8 mouse cellular contexts compared by ENCODE assay signal in genomic region chr9:99139194-99140023, GRCm38 (mm10). TPM values are rescaled to one million over a fixed set of nuclear protein-coding genes. Genes with fewer than 3 reads are reported as not detected.
A peak's percentile ranks its signal among the peaks of the same experiment; 100 is the strongest.
DNase-seq lines count a peak whose midpoint lies in the region; ATAC-seq and TF ChIP-seq lines count a peak whose summit lies in the region.

No protein-coding gene starts in this region.

- TF ChIP-seq POLR2A in cerebellum, adult 2 months (IDR thresholded peaks at IDR 0.05; ENCODE audit: borderline replicate concordance, insufficient read depth, low read length): no peak

- no peak for TF ChIP-seq CTCF in cerebellum, adult 2 months (IDR thresholded peaks at IDR 0.05; ENCODE audit: borderline replicate concordance, insufficient read depth, low read depth, low read length)

- H3K4me3 ChIP-seq in cerebellum, adult 2 months (replicated peaks; ENCODE audit: insufficient read depth, low read depth, low read length): peak overlapping the region; percentile 98
- H3K4me3 ChIP-seq in kidney, embryonic 14.5 days (ENCODE audit: low read length): peak overlapping the region; percentile 70

- peaks cover 4% of the 10 kb centered on the region; the same call in 1 of the 2 replicates for H3K4me1 ChIP-seq in cerebellum, adult 2 months (ENCODE audit: control insufficient read depth, insufficient read depth, low read length)
- H3K4me1 ChIP-seq in kidney, embryonic 14.5 days (ENCODE audit: control insufficient read depth, insufficient read depth, low read length): 0 out of 2 replicates have a peak, but pooled peaks cover 3% of the 10 kb centered on the region

- under 1% methylated on average over 66 of the region's 77 CpGs for WGBS in cerebellum, adult 2 months
- under 1% methylated on average over 73 of the region's 77 CpGs for WGBS in kidney, embryonic 14.5 days

- H3K36me3 ChIP-seq in kidney, embryonic 14.5 days (ENCODE audit: control insufficient read depth, insufficient read depth, low read length): no peaks in the 10 kb centered on the region

- peak; percentile 83 for ATAC-seq in kidney, embryonic 14.5 days (ENCODE audit: low FRiP score, low TSS enrichment)

- H3K9ac ChIP-seq in kidney, embryonic 14.5 days (ENCODE audit: low read depth, low read length): peak overlapping the region; percentile 66

- DNase-seq in cerebellum, adult 2 months: no peak
- DNase-seq in cerebellum, adult 11-12 months: no peak
- peak; percentile 69 for DNase-seq in A20 (ENCODE audit: low read depth, low spot score)
- peak; percentile 70 for DNase-seq in c-Kit-negative CD71-positive TER-119-positive erythroid progenitor cells, embryonic 14.5 days (ENCODE audit: low read depth, low spot score)
- DNase-seq in frontal cortex, postnatal 14 days (ENCODE audit: low spot score in 2 of 2): peak; percentile 23 to 35
- DNase-seq in lung, postnatal 14 days: peak; percentile 28
- DNase-seq in right cerebral cortex, postnatal 36 days (ENCODE audit: low spot score in 2 of 2): peak; percentile 6 to 18

- H3K27ac ChIP-seq in cerebellum, adult 2 months (ENCODE audit: insufficient read depth, low read length): peak overlapping the region; percentile 92
- H3K27ac ChIP-seq in kidney, embryonic 14.5 days (ENCODE audit: low read depth, low read length): no peak overlapping the region

- H3K9me3 ChIP-seq in kidney, embryonic 14.5 days (ENCODE audit: control insufficient read depth, low read length): no peaks in the 10 kb centered on the region

- no peaks in the 10 kb centered on the region for H3K27me3 ChIP-seq in cerebellum, adult 2 months (ENCODE audit: control insufficient read depth, insufficient read depth, low read length)
- H3K27me3 ChIP-seq in kidney, embryonic 14.5 days (ENCODE audit: control insufficient read depth, insufficient read depth, low read length): peaks cover 17% of the 10 kb centered on the region; the same call in 1 of the 2 replicates

- H3K4me2 ChIP-seq in kidney, embryonic 14.5 days (replicated peaks; ENCODE audit: low read depth, low read length): peak overlapping the region; percentile 81

RNA-seq across cellular contexts. Expression of gene Pik3cb, which starts 1.0 kb away (rescaled TPM):
- 15.7 and 16.5 TPM in 2 replicates for polyA plus RNA-seq in cerebellum, adult 2 months (2012; rRNA removed)
- polyA plus RNA-seq in kidney, embryonic 14.5 days (2014; fragmentation: Nextera tagmentation; extraction: Ambion mirVana): 1.0 and 1.1 TPM in 2 replicates

Comparison
In these comparisons a context has a peak if more than half of its experiments do, and no peak if none do; other contexts are left out.
1. DNase-seq: peak in A20 (single experiment), c-Kit-negative CD71-positive TER-119-positive erythroid progenitor cells, embryonic 14.5 days (single experiment), frontal cortex, postnatal 14 days (2 of 2), lung, postnatal 14 days (single experiment) and right cerebral cortex, postnatal 36 days (2 of 2); none in cerebellum, adult 2 months (0 of 2) and cerebellum, adult 11-12 months (single experiment).